In the genomic region with DNA sequence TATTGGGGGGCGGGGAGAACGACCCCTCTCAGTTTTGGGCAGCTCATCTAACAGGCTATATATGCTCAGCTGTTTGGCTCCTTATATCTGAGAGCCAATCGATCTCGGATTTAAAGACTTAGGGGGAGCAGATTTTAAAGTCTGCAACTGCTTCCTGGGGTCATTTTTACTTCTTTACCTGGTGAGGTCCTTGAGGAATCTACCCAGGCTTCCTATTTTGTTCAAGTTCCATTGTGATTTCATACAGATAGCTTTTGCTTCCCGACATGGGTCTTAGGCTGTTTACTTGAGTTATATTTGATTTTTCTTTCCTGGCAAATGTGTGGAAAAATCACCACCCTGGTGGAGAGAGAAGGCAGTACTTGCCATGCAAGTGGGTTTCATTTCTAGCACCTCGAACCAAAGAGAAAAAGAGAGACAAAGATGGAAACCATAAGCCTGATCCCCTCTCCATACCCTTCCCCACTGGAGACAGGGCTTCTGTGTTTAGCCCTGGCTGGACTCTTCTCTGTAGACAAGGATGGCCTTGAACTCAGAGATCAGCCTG, we compare ENCODE assay signal across 8 mouse cellular contexts. TPM values are rescaled to one million over a fixed set of nuclear protein-coding genes. Genes with fewer than 3 reads are reported as not detected.
DNase-seq lines count a peak whose midpoint lies in the region; ATAC-seq and TF ChIP-seq lines count a peak whose summit lies in the region.

No protein-coding gene starts in this region.

- DNase-seq in heart, adult 18-20 months: no peak
- no peak for DNase-seq in ES-E14 (ENCODE audit: low read depth, low spot score)
- no peak for DNase-seq in cerebellum, adult 11 months
- no peak for DNase-seq in ovary, postnatal 10 days (ENCODE audit: low spot score)
- DNase-seq in adrenal gland, postnatal 10 days: no peak

- peaks cover 2 to 21% of the 10 kb centered on the region in 2 experiments; a peak in 3 of 4 replicates for H3K4me1 ChIP-seq in heart, embryonic 14.5 days (ENCODE audit: control insufficient read depth in 2 of 2, insufficient read depth in 2 of 2, low read length in 2 of 2)
- peaks cover 0 to 3% of the 10 kb centered on the region in 2 experiments; a peak in 1 of 4 replicates for H3K4me1 ChIP-seq in ES-E14 (ENCODE audit: control insufficient read depth in 2 of 2, insufficient read depth in 2 of 2, low read length in 2 of 2, poor library complexity in 1 of 2)
- peaks cover 13% of the 10 kb centered on the region for H3K4me1 ChIP-seq in hindbrain, embryonic 13.5 days (replicated peaks)
- peaks cover 19% of the 10 kb centered on the region for H3K4me1 ChIP-seq in midbrain, embryonic 15.5 days

- peak overlapping the region; percentile 81 for H3K4me2 ChIP-seq in heart, embryonic 14.5 days (ENCODE audit: low read length)
- H3K4me2 ChIP-seq in hindbrain, embryonic 13.5 days: peak overlapping the region; percentile 90
- peak overlapping the region; percentile 83 for H3K4me2 ChIP-seq in midbrain, embryonic 15.5 days

- H3K4me3 ChIP-seq in heart, embryonic 14.5 days (ENCODE audit: control insufficient read depth in 1 of 2, insufficient read depth in 1 of 2, low read depth in 1 of 2, low read length in 2 of 2): peak overlapping the region; percentile 84 to 87; a peak in 3 of 4 replicates
- H3K4me3 ChIP-seq in ES-E14 (ENCODE audit: insufficient read depth in 1 of 2, low read depth in 1 of 2, low read length in 2 of 2, poor library complexity in 1 of 2, severe bottlenecking in 1 of 2): peak overlapping the region; percentile 85 to 89
- H3K4me3 ChIP-seq in hindbrain, embryonic 13.5 days: peak overlapping the region; percentile 70
- peak overlapping the region; percentile 90 for H3K4me3 ChIP-seq in midbrain, embryonic 15.5 days

- in situ Hi-C loops in ES-E14 (cut with MboI; ENCODE audit: low sequenced_read_pairs in 2 of 2, unreplicated experiment in 2 of 2): no loop called here

- no peaks in the 10 kb centered on the region for H3K9me3 ChIP-seq in heart, embryonic 14.5 days (ENCODE audit: control insufficient read depth, low read length)
- H3K9me3 ChIP-seq in ES-E14 (ENCODE audit: control insufficient read depth, insufficient read depth, low read depth, low read length): no peaks in the 10 kb centered on the region
- H3K9me3 ChIP-seq in hindbrain, embryonic 13.5 days: no peaks in the 10 kb centered on the region
- no peaks in the 10 kb centered on the region for H3K9me3 ChIP-seq in midbrain, embryonic 15.5 days

- ATAC-seq in heart, embryonic 14.5 days (ENCODE audit: insufficient number of reproducible peaks, insufficient read depth, low FRiP score, low read depth): no peak
- ATAC-seq in hindbrain, embryonic 13.5 days (ENCODE audit: low FRiP score): no peak
- ATAC-seq in midbrain, embryonic 15.5 days (replicated peaks): no peak

- no peaks in the 10 kb centered on the region for H3K27me3 ChIP-seq in heart, embryonic 14.5 days (ENCODE audit: control insufficient read depth, insufficient read depth, low read length)
- H3K27me3 ChIP-seq in hindbrain, embryonic 13.5 days: no peaks in the 10 kb centered on the region
- no peaks in the 10 kb centered on the region for H3K27me3 ChIP-seq in midbrain, embryonic 15.5 days (replicated peaks)

- H3K9ac ChIP-seq in heart, embryonic 14.5 days (ENCODE audit: low read length): peak overlapping the region; percentile 86
- peak overlapping the region; percentile 51; the same call in 1 of the 2 replicates for H3K9ac ChIP-seq in ES-E14 (ENCODE audit: insufficient read depth, low read depth, low read length, poor library complexity, severe bottlenecking)
- peak overlapping the region; percentile 93 for H3K9ac ChIP-seq in hindbrain, embryonic 13.5 days
- peak overlapping the region; percentile 88 for H3K9ac ChIP-seq in midbrain, embryonic 15.5 days

- no peaks in the 10 kb centered on the region for H3K36me3 ChIP-seq in heart, embryonic 14.5 days (ENCODE audit: control insufficient read depth, insufficient read depth, low read length)
- H3K36me3 ChIP-seq in ES-E14 (ENCODE audit: control insufficient read depth, insufficient read depth, low read length, poor library complexity, severe bottlenecking): no peaks in the 10 kb centered on the region
- no peaks in the 10 kb centered on the region for H3K36me3 ChIP-seq in hindbrain, embryonic 13.5 days
- no peaks in the 10 kb centered on the region for H3K36me3 ChIP-seq in midbrain, embryonic 15.5 days (replicated peaks)

- H3K27ac ChIP-seq in heart, embryonic 14.5 days (replicated peaks in 1 of 2; ENCODE audit: control insufficient read depth in 1 of 2, insufficient read depth in 1 of 2, low read depth in 2 of 2, low read length in 2 of 2): no peak overlapping the region
- H3K27ac ChIP-seq in ES-E14 (ENCODE audit: insufficient read depth, low read depth, low read length, poor library complexity, severe bottlenecking): no peak overlapping the region
- peak overlapping the region; percentile 96; the same call in 1 of the 2 replicates for H3K27ac ChIP-seq in hindbrain, embryonic 13.5 days
- H3K27ac ChIP-seq in midbrain, embryonic 15.5 days: peak overlapping the region; percentile 92

- WGBS in heart, embryonic 14.5 days: 35% methylated on average over 6 of the region's 6 CpGs
- WGBS in hindbrain, embryonic 13.5 days: 49% methylated on average over 6 of the region's 6 CpGs
- WGBS in midbrain, embryonic 15.5 days: 31% methylated on average over 6 of the region's 6 CpGs

TF ChIP-seq in ES-E14, 5 proteins besides CTCF, POLR2A, EP300 and RAD21:
- TF ChIP-seq MAFK (IDR thresholded peaks at IDR 0.05; ENCODE audit: insufficient read depth, low read depth, low read length): no peak
- no peak for TF ChIP-seq CHD2 (IDR thresholded peaks at IDR 0.05; ENCODE audit: low read depth, low read length)
- no peak for TF ChIP-seq ZNF384 (IDR thresholded peaks at IDR 0.05; ENCODE audit: low read depth, low read length)
- no peak for TF ChIP-seq ZC3H11A (IDR thresholded peaks at IDR 0.05; ENCODE audit: borderline replicate concordance, low read depth, low read length)
- no peak for TF ChIP-seq HCFC1 (IDR thresholded peaks at IDR 0.05; ENCODE audit: borderline replicate concordance, insufficient read depth, low read length)
TF ChIP-seq in ES-E14: peak in this region for 0.

RNA-seq across cellular contexts. Expression of a gene that starts 1.4 kb away (rescaled TPM):
- polyA plus RNA-seq in heart, embryonic 14.5 days (2014; fragmentation: Nextera tagmentation; extraction: Ambion mirVana): 40.4 TPM in 2 replicates
- total RNA-seq in heart, adult 18-20 months (2021): 10 to 100 TPM in 1 of 2 experiments, 1 to 10 TPM in 1; 8.8 to 11.5 TPM
- total RNA-seq in ES-E14 (2012; rRNA removed): 44.2 and 46.2 TPM in 2 replicates
- polyA plus RNA-seq in hindbrain, embryonic 13.5 days (2015; fragmentation: Nextera tagmentation; extraction: Ambion mirVana): 66.4 and 71.4 TPM in 2 replicates
- polyA plus RNA-seq in midbrain, embryonic 15.5 days (2015; fragmentation: Nextera tagmentation; extraction: Ambion mirVana): 62.7 and 65.0 TPM in 2 replicates
- 10 to 100 TPM; 28.2 to 28.7 TPM for total RNA-seq in adrenal gland, postnatal 10 days (2021)

RNA-seq across cellular contexts. Expression of a gene that starts 19.8 kb away (rescaled TPM):
- polyA plus RNA-seq in heart, embryonic 14.5 days (2014; fragmentation: Nextera tagmentation; extraction: Ambion mirVana): 2.4 and 2.5 TPM in 2 replicates
- 1 to 10 TPM; 6.7 to 7.9 TPM for total RNA-seq in heart, adult 18-20 months (2021)
- total RNA-seq in ES-E14 (2012; rRNA removed): 26.0 and 38.8 TPM in 2 replicates
- 20.0 and 22.3 TPM in 2 replicates for polyA plus RNA-seq in hindbrain, embryonic 13.5 days (2015; fragmentation: Nextera tagmentation; extraction: Ambion mirVana)
- polyA plus RNA-seq in midbrain, embryonic 15.5 days (2015; fragmentation: Nextera tagmentation; extraction: Ambion mirVana): 23.3 and 24.3 TPM in 2 replicates
- total RNA-seq in adrenal gland, postnatal 10 days (2021): 10 to 100 TPM; 17.6 to 21.4 TPM

RNA-seq across cellular contexts. Expression of a gene that starts 33.2 kb away (rescaled TPM):
- polyA plus RNA-seq in heart, embryonic 14.5 days (2014; fragmentation: Nextera tagmentation; extraction: Ambion mirVana): 0.34 and 0.55 TPM in 2 replicates
- 1 to 10 TPM in 1 of 2 experiments, under 1 TPM in 1; 0.35 to 1.4 TPM for total RNA-seq in heart, adult 18-20 months (2021)
- total RNA-seq in ES-E14 (2012; rRNA removed): 12.5 and 20.1 TPM in 2 replicates
- 0.14 and 0.26 TPM in 2 replicates for polyA plus RNA-seq in hindbrain, embryonic 13.5 days (2015; fragmentation: Nextera tagmentation; extraction: Ambion mirVana)
- 0.37 and 0.38 TPM in 2 replicates for polyA plus RNA-seq in midbrain, embryonic 15.5 days (2015; fragmentation: Nextera tagmentation; extraction: Ambion mirVana)
- 10 to 100 TPM; 14.8 to 15.4 TPM for total RNA-seq in adrenal gland, postnatal 10 days (2021)

RNA-seq across cellular contexts. Expression of a gene that starts 40.7 kb away (rescaled TPM):
- 18.7 and 20.9 TPM in 2 replicates for polyA plus RNA-seq in heart, embryonic 14.5 days (2014; fragmentation: Nextera tagmentation; extraction: Ambion mirVana)
- 10 to 100 TPM in 1 of 2 experiments, 1 to 10 TPM in 1; 9.8 to 11.0 TPM for total RNA-seq in heart, adult 18-20 months (2021)
- total RNA-seq in ES-E14 (2012; rRNA removed): 66.2 and 69.1 TPM in 2 replicates
- 39.2 and 42.0 TPM in 2 replicates for polyA plus RNA-seq in hindbrain, embryonic 13.5 days (2015; fragmentation: Nextera tagmentation; extraction: Ambion mirVana)
- polyA plus RNA-seq in midbrain, embryonic 15.5 days (2015; fragmentation: Nextera tagmentation; extraction: Ambion mirVana): 35.2 and 36.2 TPM in 2 replicates
- total RNA-seq in adrenal gland, postnatal 10 days (2021): 10 to 100 TPM; 21.9 to 26.4 TPM

RNA-seq across cellular contexts. Expression of a gene that starts 40.7 kb away (rescaled TPM):
- 33.7 and 33.9 TPM in 2 replicates for polyA plus RNA-seq in heart, embryonic 14.5 days (2014; fragmentation: Nextera tagmentation; extraction: Ambion mirVana)
- 10 to 100 TPM; 25.3 to 26.5 TPM for total RNA-seq in heart, adult 18-20 months (2021)
- total RNA-seq in ES-E14 (2012; rRNA removed): 55.8 and 66.1 TPM in 2 replicates
- 56.6 and 57.9 TPM in 2 replicates for polyA plus RNA-seq in hindbrain, embryonic 13.5 days (2015; fragmentation: Nextera tagmentation; extraction: Ambion mirVana)
- 63.4 and 64.4 TPM in 2 replicates for polyA plus RNA-seq in midbrain, embryonic 15.5 days (2015; fragmentation: Nextera tagmentation; extraction: Ambion mirVana)
- total RNA-seq in adrenal gland, postnatal 10 days (2021): 10 to 100 TPM; 24.1 to 31.3 TPM

Comparison
In these comparisons a context has a peak if more than half of its experiments do, and no peak if none do; other contexts are left out.
1. H3K27ac ChIP-seq: peak in hindbrain, embryonic 13.5 days (single experiment) and midbrain, embryonic 15.5 days (single experiment); none in heart, embryonic 14.5 days (0 of 2) and ES-E14 (single experiment).
2. Peak in every context shown above with its lines, with median percentiles within 50 percentile points of each other: H3K4me2 ChIP-seq, H3K4me3 ChIP-seq and H3K9ac ChIP-seq.